Mouse (Mus musculus) kidney, adult 11 months (tissue): Measurements from ENCODE around the gene Rprml.

Experiments
- DNase-seq: peaks from one replicate; pipeline ENCODE4 v3.0.0; 2022

Gene Rprml

GRCm38 (mm10) chr11:103665695-103666094 is 16.3 kb downstream of the Rprml start:
- no peak for DNase-seq

GRCm38 (mm10) chr11:103666181-103666906 is 17.0 kb downstream of the Rprml start:
- no peak for DNase-seq

DNA sequence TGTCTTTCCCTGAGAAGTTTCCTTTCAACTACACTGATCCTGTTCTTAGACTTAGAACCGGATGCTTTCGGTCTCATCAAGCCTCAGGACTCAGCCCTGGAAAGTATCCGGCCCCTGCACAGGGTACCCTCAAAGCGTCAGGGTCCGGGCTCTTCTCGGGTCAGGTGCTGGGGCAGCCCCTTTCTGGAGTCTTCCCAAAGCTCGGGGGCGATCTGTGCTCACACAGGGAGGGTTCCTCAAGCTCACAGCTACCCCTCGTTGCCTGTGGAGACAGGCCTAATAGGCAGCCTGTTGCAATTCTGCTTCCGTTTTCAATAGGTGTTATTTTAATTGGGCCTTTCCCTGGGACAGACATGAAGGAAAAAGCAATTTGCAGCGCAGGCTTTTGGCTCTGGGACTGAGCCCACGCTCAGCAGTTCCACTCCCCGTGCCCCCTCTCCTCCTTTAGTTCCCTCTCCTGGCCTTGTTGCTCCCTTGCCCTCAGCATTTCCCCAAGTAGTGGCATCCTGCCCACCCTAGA is 17.6 kb downstream of the Rprml start:
- no peak for DNase-seq

DNA sequence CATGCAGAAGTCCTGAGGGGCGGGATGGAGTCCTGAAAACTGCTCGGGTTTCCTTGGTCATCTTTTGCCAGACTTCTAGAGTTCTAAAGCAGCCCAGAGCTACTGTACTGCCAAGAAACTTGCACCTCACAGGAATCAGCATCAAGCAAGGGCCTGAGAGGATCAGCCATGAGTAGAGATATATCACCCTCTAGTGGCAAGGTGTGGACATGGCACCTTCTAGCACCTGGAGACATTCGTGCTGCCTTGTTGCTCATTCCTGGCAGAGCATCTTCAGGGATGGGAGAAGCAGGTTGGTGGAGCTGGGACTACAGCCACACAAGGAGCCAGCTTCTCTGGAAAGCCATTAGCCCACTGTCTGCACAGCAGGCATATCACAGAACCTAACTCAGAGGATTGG is 26.2 kb downstream of the Rprml start:
- peak; percentile 43 for DNase-seq

DNA sequence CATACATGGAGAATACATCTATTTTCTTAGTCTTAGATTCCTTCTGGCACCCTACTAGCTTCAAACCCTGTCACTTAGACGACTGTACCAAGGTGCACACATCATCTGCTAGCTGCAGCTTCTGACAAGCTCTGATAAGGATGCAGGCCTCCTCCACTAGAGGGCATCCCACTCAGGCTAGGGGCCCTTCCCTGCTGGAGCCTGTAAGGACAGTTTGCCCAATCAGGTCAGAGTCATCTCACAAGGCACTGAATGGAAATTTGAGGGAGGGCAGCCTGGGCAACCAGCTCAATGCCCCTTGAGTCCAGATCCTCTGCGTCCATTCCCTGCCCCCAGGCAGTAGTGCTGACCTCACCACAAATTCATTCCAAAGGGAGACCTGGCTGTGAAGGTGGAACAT is 27.7 kb downstream of the Rprml start:
- DNase-seq = peak; percentile 75

DNA sequence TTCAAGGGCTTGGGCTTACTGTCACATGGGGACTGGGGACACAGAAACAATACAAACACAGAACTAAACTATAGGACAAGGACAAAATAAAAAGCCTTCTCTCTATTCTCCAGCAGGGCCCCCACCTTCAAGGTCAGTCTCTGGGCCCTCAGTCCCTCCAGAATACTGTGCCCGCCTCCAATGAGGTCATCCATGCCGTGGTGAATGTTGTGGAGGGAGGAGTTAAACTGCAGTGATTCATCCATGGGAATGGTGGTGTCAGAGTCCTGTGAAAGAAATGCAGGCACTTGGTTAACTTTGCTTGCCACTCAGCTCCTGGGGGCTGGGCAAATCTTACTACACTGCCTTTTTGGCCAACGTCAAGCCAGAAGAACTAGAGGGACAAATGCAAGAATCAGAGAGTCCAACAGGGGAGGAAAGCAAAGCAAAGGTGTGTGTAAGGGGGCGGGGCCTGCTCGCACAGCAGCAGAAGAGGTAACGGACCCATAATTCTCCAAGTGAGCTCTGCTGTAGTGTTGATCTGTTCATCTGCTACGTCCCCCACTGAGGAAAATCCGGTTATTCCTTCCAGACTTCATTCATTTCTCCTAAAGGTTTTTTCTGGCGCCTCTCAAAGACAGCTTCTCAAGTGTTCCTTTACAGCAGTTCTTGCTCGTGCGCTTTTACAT is 34.4 kb downstream of the Rprml start:
- no peak for DNase-seq

- no peak for DNase-seq
These were observed 35.9 kb downstream of the Rprml start for GRCm38 (mm10) chr11:103685261-103685736.

DNA sequence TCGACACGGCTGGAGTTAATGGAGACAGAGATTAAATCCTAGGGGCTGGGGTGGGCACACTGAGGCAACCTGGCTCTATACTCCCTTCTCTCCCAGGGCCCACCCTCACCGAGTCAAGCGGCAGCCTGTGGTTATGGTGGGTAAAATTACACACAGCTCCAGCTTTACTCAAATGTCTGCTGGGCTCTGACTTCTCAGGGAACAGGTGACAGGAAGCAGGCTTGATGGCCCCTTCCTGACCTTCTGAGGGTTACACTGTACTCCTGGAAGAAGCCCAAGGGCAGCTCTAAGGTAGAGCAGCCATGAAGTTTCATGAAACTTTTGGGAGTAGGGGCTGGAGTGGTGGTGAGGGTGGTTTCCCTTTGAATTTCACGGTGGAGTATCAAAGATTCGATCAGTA is 37.3 kb downstream of the Rprml start:
- no peak for DNase-seq

DNA sequence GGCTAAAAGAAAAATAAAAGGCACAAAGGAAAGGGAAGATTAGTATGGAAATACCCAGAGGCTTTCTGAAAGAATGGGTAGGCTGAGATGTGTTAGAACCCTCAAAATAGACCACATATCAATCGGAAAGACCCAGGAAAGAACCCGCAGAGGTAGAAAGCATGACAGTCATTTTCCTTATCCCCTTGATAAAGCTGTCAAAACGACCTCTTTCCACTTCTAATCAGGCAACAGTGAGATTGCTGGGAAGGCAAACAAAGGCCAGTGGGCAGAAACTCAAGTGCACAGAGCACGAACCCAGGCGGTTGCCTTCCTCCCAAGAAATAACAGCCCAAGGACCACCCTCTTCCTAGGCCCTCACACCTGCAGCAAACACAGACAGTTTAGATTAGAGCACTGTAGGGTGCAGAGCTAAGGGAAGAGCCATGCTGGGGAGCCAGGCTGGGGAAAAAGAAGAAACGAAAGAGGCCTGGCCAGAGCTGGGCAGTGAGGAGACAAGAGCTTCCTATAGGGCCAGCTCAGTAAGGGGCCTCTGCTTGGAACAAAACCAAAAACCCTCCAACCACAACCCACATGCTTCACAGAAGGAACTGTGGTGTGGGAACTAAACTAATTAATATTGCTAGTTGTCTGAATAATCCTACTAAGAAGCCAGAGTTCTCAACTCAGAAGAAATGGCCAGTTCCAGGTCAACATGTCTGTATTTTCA is 39.1 kb downstream of the Rprml start:
- no peak for DNase-seq

- no peak for DNase-seq
These were observed 39.6 kb downstream of the Rprml start for GRCm38 (mm10) chr11:103688980-103689378.

DNA sequence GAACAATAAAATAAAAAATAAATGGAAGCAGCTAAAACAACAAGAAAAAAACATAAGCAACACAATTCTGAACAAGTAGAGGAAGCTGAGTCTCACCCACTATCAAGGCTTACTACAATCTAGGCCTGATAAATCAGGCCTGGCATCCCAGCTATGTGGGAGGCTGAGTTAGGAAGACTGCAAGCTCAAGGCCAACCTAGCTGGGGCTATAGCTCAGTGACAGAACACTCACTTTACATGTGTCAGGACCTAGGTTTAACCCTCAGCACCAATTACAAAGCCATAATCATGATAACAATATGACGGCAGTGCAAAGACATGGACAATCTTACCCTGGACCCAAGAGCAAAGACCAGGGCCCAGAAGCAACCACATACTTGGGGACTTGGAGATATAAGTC is 41.7 kb downstream of the Rprml start:
- no peak for DNase-seq

- no peak for DNase-seq
These were observed 43.9 kb downstream of the Rprml start for GRCm38 (mm10) chr11:103693241-103693640.

GRCm38 (mm10) chr11:103696851-103697564 is 47.6 kb downstream of the Rprml start:
- no peak for DNase-seq

DNA sequence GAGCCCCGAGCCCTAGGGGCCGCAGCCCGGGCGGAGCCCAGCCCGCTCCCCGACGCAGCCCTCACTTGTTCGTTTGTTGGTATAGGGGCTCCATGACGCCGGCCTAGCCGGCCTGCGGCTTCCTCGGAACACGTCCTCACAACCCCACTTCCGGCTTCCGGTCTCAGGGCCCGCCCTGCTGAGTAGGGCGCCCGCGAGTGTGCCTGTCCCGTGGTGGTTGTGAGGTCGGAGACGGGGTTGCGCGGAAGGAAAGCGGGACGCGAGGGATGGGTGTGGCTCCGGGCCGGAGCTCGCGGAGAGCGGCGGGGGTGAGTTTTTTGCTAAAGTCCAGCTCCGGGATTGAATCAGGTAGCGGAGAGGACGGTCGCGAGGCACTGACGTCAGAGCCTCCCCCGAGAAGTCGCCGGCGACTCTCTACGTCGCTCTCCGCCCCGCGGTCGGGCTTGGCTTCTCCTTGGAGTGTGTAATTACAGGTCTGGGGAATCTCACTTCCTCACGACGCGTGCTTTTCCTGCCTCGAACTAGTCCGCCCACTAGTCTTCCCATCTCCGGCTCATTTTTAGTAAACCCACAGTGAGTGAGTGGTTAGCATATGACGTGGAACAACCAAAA is 48.3 kb downstream of the Rprml start, which contains the start of gene Gosr2:
TSS of gene Gosr2 (minus strand) at position 334 of the 612 bp plus-strand sequence.
- peak; percentile 92 for DNase-seq

DNA sequence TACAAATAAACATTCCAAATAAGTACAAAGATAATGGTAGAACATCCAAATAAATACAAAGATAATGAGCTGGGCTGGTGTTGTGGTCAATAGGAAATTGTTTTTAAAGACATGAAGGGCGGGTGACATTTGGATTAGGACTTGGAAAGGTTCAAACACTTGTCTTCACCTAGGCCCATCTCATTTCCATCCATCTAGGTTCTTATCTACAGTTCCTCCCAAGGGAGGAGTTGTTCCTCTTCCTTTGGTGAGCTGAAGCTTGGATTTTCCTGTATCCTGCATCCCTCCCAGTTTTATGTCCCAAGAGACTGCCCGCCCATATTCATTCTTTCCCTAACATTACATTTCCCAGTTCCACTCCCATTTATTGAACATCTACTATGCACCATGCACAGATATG is 48.9 kb downstream of the Rprml start:
- no peak for DNase-seq
